Mouse (Mus musculus) urinary bladder, adult 18-20 months (tissue): ENCODE data around the gene Tet1.
"Not testable (repeated sequence)": the region's sequence is repeated elsewhere in the genome, so short reads cannot be mapped to it uniquely, and the experiment has no call there.

ENCODE experiments used
- DNase-seq, 2 experiments: peaks; one replicate each; pipeline ENCODE4 v3.0.0; 2022; ENCODE audit warnings: low spot score in 2 of 2, mixed read lengths in 2 of 2

Gene Tet1

GRCm38 (mm10) chr10:62851025-62851424 is 57.8 kb downstream of the Tet1 start:
- DNase-seq, result no peak

DNA sequence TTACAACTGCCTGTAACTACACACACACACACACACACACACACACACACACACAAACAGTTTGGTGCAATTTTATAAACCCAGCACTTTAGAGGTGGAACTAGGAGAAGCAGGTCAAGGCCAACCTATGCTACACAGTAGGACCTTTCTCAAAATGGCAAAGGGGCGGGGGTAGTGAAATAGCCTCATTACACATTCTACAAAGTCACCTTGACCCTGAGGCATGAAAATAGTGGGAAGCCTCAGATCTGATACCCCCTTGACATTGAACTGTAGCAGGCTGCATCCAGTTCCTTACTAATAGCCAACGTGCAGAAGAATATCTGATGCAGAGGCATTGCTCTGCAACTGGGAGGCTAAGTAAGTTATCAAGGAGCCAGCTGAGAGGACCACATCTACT is 60.0 kb downstream of the Tet1 start:
- no peak for DNase-seq

DNA sequence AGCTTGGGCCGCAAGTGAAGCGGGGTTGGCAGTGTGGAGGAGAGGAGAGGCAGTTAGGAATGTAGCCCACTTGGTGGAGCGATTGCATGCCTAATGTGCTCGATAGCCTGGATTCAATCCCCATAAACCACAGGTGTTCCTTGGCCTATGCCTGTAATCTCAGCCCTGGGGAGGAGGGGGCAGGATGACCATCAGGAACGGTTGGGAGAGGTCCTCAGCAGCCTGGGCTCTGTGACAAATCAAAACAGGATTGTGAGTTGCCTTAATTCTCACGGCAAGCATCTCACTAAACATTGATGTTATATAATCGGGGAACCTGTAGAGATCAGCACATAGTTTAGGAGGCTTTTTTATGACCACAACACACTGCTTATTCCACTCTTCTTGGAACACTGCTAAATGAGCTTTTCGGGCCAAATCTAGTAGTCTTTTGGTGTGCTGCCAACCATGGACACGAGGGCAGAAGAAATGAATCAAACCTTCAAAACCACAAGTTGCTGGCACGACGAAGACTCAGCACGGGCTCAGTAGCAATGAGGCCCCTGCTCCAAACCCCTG is 61.6 kb downstream of the Tet1 start:
- no peak for DNase-seq

DNA sequence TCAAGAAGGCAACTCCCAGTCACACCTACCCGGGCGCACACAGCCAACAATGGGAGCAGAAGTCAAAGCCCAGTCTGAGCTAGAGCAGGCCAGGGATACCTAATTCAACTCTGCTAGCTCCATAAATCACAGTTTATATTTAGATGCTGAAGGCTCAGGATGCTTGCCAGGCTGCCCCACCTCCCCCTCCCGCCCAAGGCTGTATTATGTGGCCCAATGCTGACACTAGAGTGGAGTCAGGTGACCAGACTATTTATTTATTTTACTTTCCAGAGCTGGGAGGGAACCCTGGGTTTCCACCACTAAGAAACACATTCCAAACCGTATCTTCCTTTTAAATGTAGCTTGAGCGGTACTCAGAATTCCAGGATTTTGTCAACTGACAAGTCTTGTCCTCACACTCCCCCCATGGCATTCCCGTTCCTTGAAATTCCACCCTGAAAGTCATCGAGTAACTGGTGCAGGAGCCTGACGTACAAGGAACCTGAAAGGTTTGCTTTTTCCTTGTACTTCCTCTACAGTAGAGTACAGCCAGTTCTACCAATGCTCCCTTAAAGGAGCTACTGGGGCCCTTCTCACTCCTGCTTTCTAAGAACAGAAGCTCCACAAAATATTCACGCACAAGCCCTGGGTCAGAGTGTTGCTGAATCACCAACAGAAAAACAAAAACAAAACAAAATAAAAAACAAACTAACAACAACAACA is 64.9 kb downstream of the Tet1 start:
- DNase-seq, result peak; percentile 14 to 37

DNA sequence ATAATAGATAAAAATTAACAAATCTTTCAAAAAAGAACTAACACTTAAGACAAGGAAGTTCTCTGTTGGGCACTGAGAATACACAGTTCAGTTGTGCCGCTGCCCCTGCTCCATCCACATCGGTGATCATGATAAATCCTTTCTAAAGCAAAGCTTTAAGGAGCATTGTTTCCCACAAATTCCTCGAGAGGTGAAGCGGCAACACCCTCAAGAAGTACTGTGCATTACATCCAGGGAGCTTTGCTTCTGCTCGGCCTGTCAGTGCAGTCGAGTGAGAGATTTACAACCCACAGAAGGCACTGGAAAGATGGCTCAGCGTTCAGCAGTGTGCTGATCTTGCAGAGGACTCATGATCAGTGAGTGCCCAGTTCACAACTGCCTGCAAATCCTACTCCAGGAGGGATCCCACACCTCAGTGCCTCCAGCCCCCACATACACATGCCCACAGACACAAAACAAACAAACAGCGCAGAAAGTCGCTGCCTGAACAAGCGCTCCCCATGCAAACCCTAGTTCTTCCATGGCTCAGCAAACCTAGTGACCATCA is 66.8 kb downstream of the Tet1 start:
- DNase-seq, result no peak

GRCm38 (mm10) chr10:62840687-62841086 is 68.1 kb downstream of the Tet1 start:
- no peak for DNase-seq

GRCm38 (mm10) chr10:62837987-62838386 is 70.8 kb downstream of the Tet1 start:
- DNase-seq, result no peak

DNA sequence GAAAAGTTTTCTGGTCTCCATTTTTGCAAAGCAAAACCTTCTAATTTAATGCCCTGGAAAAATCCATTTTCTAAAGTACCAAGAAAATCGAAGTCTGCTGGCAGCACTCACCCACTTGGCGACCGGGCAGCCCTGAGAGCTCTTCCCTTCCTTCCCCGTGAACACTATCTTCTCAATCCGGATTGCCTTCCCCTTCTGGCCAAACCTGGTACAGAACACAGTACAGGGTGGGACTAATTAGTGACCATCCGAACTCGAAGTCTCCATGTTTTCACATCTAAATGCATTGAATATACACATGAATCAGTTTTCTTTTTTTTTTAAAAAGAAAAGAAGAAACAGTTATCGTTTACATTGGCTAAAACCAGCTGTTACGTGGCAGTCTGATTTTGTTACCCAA is 76.0 kb downstream of the Tet1 start:
- DNase-seq, result no peak

DNA sequence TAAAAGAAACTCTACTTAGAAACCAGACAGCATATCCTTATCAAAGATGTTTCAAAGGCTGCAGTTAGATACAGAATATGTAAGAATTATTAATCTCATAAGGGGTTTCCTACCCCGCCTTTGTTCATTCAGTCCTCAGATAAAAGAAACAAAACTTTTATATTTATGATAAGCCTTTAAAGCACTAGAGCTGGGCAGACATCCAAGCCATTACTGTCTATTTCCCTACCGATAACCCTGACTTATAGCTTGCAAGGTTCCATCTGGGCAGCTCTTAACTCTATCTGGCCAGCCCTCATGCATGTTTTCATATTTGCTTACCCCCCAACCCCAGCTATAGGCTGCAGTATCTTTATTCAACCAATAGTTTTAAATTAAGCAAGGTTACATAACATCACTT is 77.2 kb downstream of the Tet1 start:
- DNase-seq, result no peak

GRCm38 (mm10) chr10:62824474-62824873 is 84.3 kb downstream of the Tet1 start:
- no peak for DNase-seq

DNA sequence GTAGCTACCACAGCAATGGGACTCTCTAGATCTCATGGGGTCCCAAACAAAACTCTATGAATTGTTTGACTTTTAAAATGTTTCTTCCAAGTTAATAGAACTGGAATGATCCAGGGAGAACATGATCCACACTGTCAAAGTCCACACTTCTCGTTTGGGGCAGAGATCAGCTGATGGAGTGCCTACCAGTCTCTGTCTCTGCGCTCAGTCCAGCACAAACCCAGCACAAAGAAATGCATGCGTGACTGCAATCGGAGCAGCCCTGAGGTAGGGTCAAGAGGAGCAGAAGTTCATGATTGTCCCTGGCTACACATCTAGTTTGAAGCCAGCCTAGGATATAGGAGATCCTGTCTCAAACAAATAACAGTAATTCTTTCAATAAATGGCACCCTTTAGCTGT is 85.4 kb downstream of the Tet1 start:
- DNase-seq, result no peak

- no peak for DNase-seq
Measured at GRCm38 (mm10) chr10:62810010-62810409, 98.8 kb downstream of the Tet1 start.

- DNase-seq, result no peak
Measured at GRCm38 (mm10) chr10:62808766-62809165, 100.0 kb downstream of the Tet1 start.

GRCm38 (mm10) chr10:62808316-62808715 is 100.5 kb downstream of the Tet1 start:
- DNase-seq, result no peak

- no peak for DNase-seq
Measured at GRCm38 (mm10) chr10:62804106-62804505, 104.7 kb downstream of the Tet1 start.

- DNase-seq, result no peak
Measured at GRCm38 (mm10) chr10:62803296-62803695, 105.5 kb downstream of the Tet1 start.

- DNase-seq, result no peak
Measured at GRCm38 (mm10) chr10:62794221-62794620, 114.6 kb downstream of the Tet1 start.

GRCm38 (mm10) chr10:62793091-62793453 is 115.7 kb downstream of the Tet1 start:
- no peak for DNase-seq

DNA sequence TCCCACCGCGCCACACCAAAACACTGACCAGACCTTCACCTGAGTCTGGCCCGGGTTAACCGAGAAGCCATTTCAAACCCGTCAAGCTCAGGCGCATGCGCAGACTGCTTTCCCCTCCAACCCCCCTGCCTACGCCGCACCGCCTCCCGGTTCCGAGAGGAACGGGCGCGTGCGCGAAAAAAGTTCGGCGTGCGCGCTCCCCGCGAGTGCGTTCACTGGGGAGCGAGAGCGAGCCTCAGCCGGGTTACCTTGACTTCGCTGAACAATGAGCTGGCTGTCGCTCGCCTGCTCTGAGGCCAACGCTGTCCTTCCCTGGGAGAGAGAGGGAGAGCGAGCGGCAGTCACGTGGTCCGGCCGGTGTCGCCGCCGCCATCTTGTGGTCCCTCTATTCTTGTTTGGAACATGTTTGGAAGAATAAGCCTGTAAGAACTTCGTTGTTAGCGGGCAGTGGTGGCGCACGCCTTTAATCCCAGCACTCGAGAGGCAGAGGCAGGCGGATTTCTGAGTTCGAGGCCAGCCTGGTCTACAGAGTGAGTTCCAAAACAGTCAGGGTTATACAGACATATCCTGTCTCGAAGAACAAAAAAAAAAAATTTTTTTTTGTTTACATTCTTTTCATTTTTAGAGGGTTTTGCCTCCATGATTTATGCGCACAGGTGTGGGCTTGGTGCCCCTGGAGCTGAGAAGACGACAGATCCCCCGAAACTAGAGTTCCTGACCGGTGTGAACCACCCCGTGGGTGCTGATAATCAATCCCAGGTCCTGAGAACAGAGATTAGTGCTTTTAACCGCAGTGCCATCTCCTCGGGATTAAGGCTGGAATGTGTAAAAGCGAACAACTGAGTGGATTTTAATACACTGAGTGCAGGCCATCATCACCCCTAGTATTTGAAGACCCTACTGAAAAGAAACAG is 116.4 kb downstream of the Tet1 start, which contains the start of gene Ccar1:
Gene Ccar1 (minus strand): TSS at position 110 of the 914 bp plus-strand sequence.
- DNase-seq, result peak; percentile 97 to 98

- DNase-seq, result peak; percentile 22 to 32
Measured at GRCm38 (mm10) chr10:62791251-62792176, 117.3 kb downstream of the Tet1 start.

GRCm38 (mm10) chr10:62781776-62782175 is 127.0 kb downstream of the Tet1 start:
- DNase-seq, result not testable (repeated sequence)
